Mouse (Mus musculus) lung, embryonic 15.5 days (tissue): ENCODE results near the gene Camsap1. TPM values are rescaled to one million over a fixed set of nuclear protein-coding genes. Genes with fewer than 3 reads are reported as not detected.

ENCODE experiments used
- ATAC-seq: fragments of 200-750 bp; cut with Nextera tagmentation; 2 replicates; pipeline ENCODE4 v1.8.0; 2017; ENCODE audit warnings: moderate number of reproducible peaks, borderline replicate concordance; ENCODE audit not compliant: low FRiP score, low TSS enrichment; ENCODE audit errors: extremely low read depth
- H3K27ac ChIP-seq: fragments of 300-500 bp; sonication (generic); 2 replicates; pipeline ENCODE4 v1.5.1; 2015; ENCODE audit warnings: moderate library complexity, mild to moderate bottlenecking, inconsistent platforms
- H3K27me3 ChIP-seq: fragments of 300-500 bp; sonication (generic); 2 replicates; pipeline ENCODE4 v1.6.1; 2015; ENCODE audit warnings: inconsistent platforms
- H3K36me3 ChIP-seq: fragments of 300-500 bp; sonication (generic); 2 replicates; pipeline ENCODE4 v1.6.1; 2015; ENCODE audit warnings: inconsistent platforms
- H3K4me1 ChIP-seq: fragments of 300-500 bp; sonication (generic); 2 replicates; pipeline ENCODE4 v1.6.1; 2015; ENCODE audit warnings: inconsistent platforms
- H3K4me2 ChIP-seq: fragments of 300-500 bp; sonication (generic); 2 replicates; pipeline ENCODE4 v1.6.1; 2015; ENCODE audit warnings: inconsistent platforms, mild to moderate bottlenecking, moderate library complexity
- H3K4me3 ChIP-seq: fragments of 300-500 bp; sonication (generic); 2 replicates; pipeline ENCODE4 v1.5.1; 2015; ENCODE audit warnings: mild to moderate bottlenecking, inconsistent platforms
- H3K9ac ChIP-seq: fragments of 300-500 bp; sonication (generic); 2 replicates; pipeline ENCODE4 v1.6.1; 2015; ENCODE audit warnings: inconsistent platforms
- H3K9me3 ChIP-seq: fragments of 300-500 bp; sonication (generic); 2 replicates; pipeline ENCODE4 v1.6.1; 2016; ENCODE audit warnings: inconsistent platforms
- WGBS: fragments of 180-500 bp; shearing (Covaris S2); methylation state at CpG from one replicate; pipeline ENCODE4 v1.1.7; 2015; 5-methylcytosine and 5-hydroxymethylcytosine counted together
- polyA plus RNA-seq: library from polyadenylated mRNA; unstranded; fragments of >200 nt; fragmentation: Nextera tagmentation; extraction: Ambion mirVana; gene quantifications from 2 replicates; pipeline ENCODE4 v1.2.1, GENCODE M21; 2015

Camsap1 gene
- polyA plus RNA-seq, 1 experiment from 2014 or later: 20.4 TPM

GRCm38 (mm10) chr2:25919972-25920371, 63.1 kb downstream of the Camsap1 start:
- Histone ChIP-seq H3K4me3 (no peak overlapping the region), H3K4me2 (no peak overlapping the region), H3K9ac (no peak overlapping the region), H3K27me3 (no peaks in the 10 kb centered on the region), H3K27ac (no peak overlapping the region), H3K36me3 (0 out of 2 replicates have a peak, but pooled peaks cover 4% of the 10 kb centered on the region), H3K4me1 (no peaks in the 10 kb centered on the region), H3K9me3 (no peaks in the 10 kb centered on the region)
- WGBS: 39% methylated on average over 3 of the region's 3 CpGs
- ATAC-seq: no peak

GRCm38 (mm10) chr2:25918408-25918807, 64.7 kb downstream of the Camsap1 start:
- H3K9me3 ChIP-seq: no peaks in the 10 kb centered on the region
- no peaks in the 10 kb centered on the region for H3K27me3 ChIP-seq
- H3K36me3 ChIP-seq: no peaks in the 10 kb centered on the region
- H3K4me3 ChIP-seq: no peak overlapping the region
- no peak overlapping the region for H3K27ac ChIP-seq
- H3K4me1 ChIP-seq: no peaks in the 10 kb centered on the region
- WGBS: 78% methylated on average over 2 of the region's 2 CpGs
- H3K9ac ChIP-seq: no peak overlapping the region
- H3K4me2 ChIP-seq: no peak overlapping the region
- ATAC-seq: no peak

- ATAC-seq: no peak
- no peak overlapping the region for H3K4me2 ChIP-seq
- H3K9ac ChIP-seq: no peak overlapping the region
- no peak overlapping the region for H3K27ac ChIP-seq
- H3K36me3 ChIP-seq: no peaks in the 10 kb centered on the region
- no peak overlapping the region for H3K4me3 ChIP-seq
- no peaks in the 10 kb centered on the region for H3K9me3 ChIP-seq
- no peaks in the 10 kb centered on the region for H3K27me3 ChIP-seq
- no peaks in the 10 kb centered on the region for H3K4me1 ChIP-seq
- 71% methylated on average over 5 of the region's 5 CpGs for WGBS
Measured at GRCm38 (mm10) chr2:25914821-25915220, 68.3 kb downstream of the Camsap1 start.

GRCm38 (mm10) chr2:25914201-25914600, 68.9 kb downstream of the Camsap1 start:
- no peak for ATAC-seq

GRCm38 (mm10) chr2:25913247-25913646, 69.8 kb downstream of the Camsap1 start:
- Histone ChIP-seq H3K4me3 (no peak overlapping the region), H3K36me3 (no peaks in the 10 kb centered on the region), H3K9ac (no peak overlapping the region), H3K27ac (no peak overlapping the region), H3K4me1 (no peaks in the 10 kb centered on the region), H3K9me3 (no peaks in the 10 kb centered on the region), H3K4me2 (no peak overlapping the region), H3K27me3 (no peaks in the 10 kb centered on the region)
- WGBS: 50% methylated on average over 2 of the region's 2 CpGs
- no peak for ATAC-seq

More at GRCm38 (mm10) chr2:25914201-25914600, 68.9 kb downstream of the Camsap1 start:
- no peak overlapping the region for H3K4me2 ChIP-seq
- H3K9ac ChIP-seq: no peak overlapping the region
- no peaks in the 10 kb centered on the region for H3K36me3 ChIP-seq
- no peaks in the 10 kb centered on the region for H3K4me1 ChIP-seq
- H3K4me3 ChIP-seq: no peak overlapping the region
- H3K27ac ChIP-seq: no peak overlapping the region
- no peaks in the 10 kb centered on the region for H3K27me3 ChIP-seq
- WGBS: 70% methylated on average over 4 of the region's 4 CpGs
- no peaks in the 10 kb centered on the region for H3K9me3 ChIP-seq

GRCm38 (mm10) chr2:25909872-25910271, 73.2 kb downstream of the Camsap1 start:
- no peak overlapping the region for H3K9ac ChIP-seq
- no peak overlapping the region for H3K4me2 ChIP-seq
- 72% methylated on average over 12 of the region's 12 CpGs for WGBS
- no peaks in the 10 kb centered on the region for H3K4me1 ChIP-seq
- no peak overlapping the region for H3K27ac ChIP-seq
- H3K4me3 ChIP-seq: no peak overlapping the region
- H3K9me3 ChIP-seq: no peaks in the 10 kb centered on the region
- H3K27me3 ChIP-seq: no peaks in the 10 kb centered on the region
- no peak for ATAC-seq
- H3K36me3 ChIP-seq: no peaks in the 10 kb centered on the region

- Histone ChIP-seq H3K27me3 (no peaks in the 10 kb centered on the region), H3K27ac (no peak overlapping the region), H3K9me3 (no peaks in the 10 kb centered on the region), H3K36me3 (no peaks in the 10 kb centered on the region), H3K4me1 (no peaks in the 10 kb centered on the region), H3K4me2 (no peak overlapping the region), H3K4me3 (no peak overlapping the region), H3K9ac (no peak overlapping the region)
- no peak for ATAC-seq
- WGBS: 72% methylated on average over 9 of the region's 9 CpGs
Measured at GRCm38 (mm10) chr2:25898970-25899369, 84.1 kb downstream of the Camsap1 start.

- no peak overlapping the region for H3K9ac ChIP-seq
- H3K4me1 ChIP-seq: no peaks in the 10 kb centered on the region
- no peaks in the 10 kb centered on the region for H3K9me3 ChIP-seq
- no peak overlapping the region for H3K4me3 ChIP-seq
- H3K27ac ChIP-seq: no peak overlapping the region
- H3K27me3 ChIP-seq: no peaks in the 10 kb centered on the region
- no peak for ATAC-seq
- 75% methylated on average over 7 of the region's 7 CpGs for WGBS
- H3K4me2 ChIP-seq: no peak overlapping the region
- no peaks in the 10 kb centered on the region for H3K36me3 ChIP-seq
Measured at GRCm38 (mm10) chr2:25892440-25892839, 90.6 kb downstream of the Camsap1 start.

GRCm38 (mm10) chr2:25888144-25888543, 94.9 kb downstream of the Camsap1 start:
- Histone ChIP-seq H3K4me1 (no peaks in the 10 kb centered on the region), H3K4me2 (no peak overlapping the region), H3K9me3 (no peaks in the 10 kb centered on the region), H3K4me3 (no peak overlapping the region), H3K9ac (no peak overlapping the region), H3K27ac (no peak overlapping the region), H3K27me3 (no peaks in the 10 kb centered on the region), H3K36me3 (no peaks in the 10 kb centered on the region)
- WGBS: 53% methylated on average over 5 of the region's 5 CpGs
- ATAC-seq: no peak

- H3K27ac ChIP-seq: no peak overlapping the region
- no peaks in the 10 kb centered on the region for H3K27me3 ChIP-seq
- WGBS: 57% methylated on average over 8 of the region's 8 CpGs
- H3K9ac ChIP-seq: no peak overlapping the region
- H3K4me3 ChIP-seq: no peak overlapping the region
- no peaks in the 10 kb centered on the region for H3K36me3 ChIP-seq
- no peaks in the 10 kb centered on the region for H3K9me3 ChIP-seq
- no peak for ATAC-seq
- H3K4me2 ChIP-seq: no peak overlapping the region
- H3K4me1 ChIP-seq: no peaks in the 10 kb centered on the region
Measured at GRCm38 (mm10) chr2:25887226-25887625, 95.9 kb downstream of the Camsap1 start.

- Histone ChIP-seq H3K4me2 (no peak overlapping the region), H3K9ac (no peak overlapping the region), H3K9me3 (no peaks in the 10 kb centered on the region), H3K36me3 (no peaks in the 10 kb centered on the region), H3K27me3 (0 out of 2 replicates have a peak, but pooled peaks cover 2% of the 10 kb centered on the region), H3K27ac (no peak overlapping the region), H3K4me1 (no peaks in the 10 kb centered on the region), H3K4me3 (no peak overlapping the region)
- WGBS: 80% methylated on average over 3 of the region's 3 CpGs
- ATAC-seq: no peak
Measured at GRCm38 (mm10) chr2:25884756-25885155, 98.3 kb downstream of the Camsap1 start.

GRCm38 (mm10) chr2:25882276-25882675, 100.8 kb downstream of the Camsap1 start:
- Histone ChIP-seq H3K9ac (no peak overlapping the region), H3K27me3 (peaks cover 27% of the 10 kb centered on the region), H3K9me3 (no peaks in the 10 kb centered on the region), H3K27ac (no peak overlapping the region), H3K36me3 (no peaks in the 10 kb centered on the region), H3K4me2 (no peak overlapping the region), H3K4me1 (no peaks in the 10 kb centered on the region), H3K4me3 (no peak overlapping the region)
- ATAC-seq: no peak
- 28% methylated on average over 1 of the region's 1 CpGs for WGBS

GRCm38 (mm10) chr2:25879061-25879460, 104.0 kb downstream of the Camsap1 start:
- Histone ChIP-seq H3K9ac (no peak overlapping the region), H3K4me2 (no peak overlapping the region), H3K36me3 (no peaks in the 10 kb centered on the region), H3K27me3 (peaks cover 43% of the 10 kb centered on the region), H3K4me1 (no peaks in the 10 kb centered on the region), H3K27ac (no peak overlapping the region), H3K4me3 (no peak overlapping the region), H3K9me3 (no peaks in the 10 kb centered on the region)
- 63% methylated on average over 4 of the region's 4 CpGs for WGBS
- ATAC-seq: no peak
